Mouse (Mus musculus) telencephalon, adult 2 months (tissue): Measurements from ENCODE around the gene Smg9.
"Not testable (repeated sequence)": the region's sequence is repeated elsewhere in the genome, so short reads cannot be mapped to it uniquely, and the experiment has no call there.

Source experiments
- DNase-seq: peaks from one replicate; pipeline ENCODE4 v3.0.0-alpha.2; 2011; ENCODE audit warnings: low read depth, low spot score

The Smg9 gene

GRCm38 (mm10) chr7:24377091-24377865 is 22.1 kb upstream of the Smg9 start:
- DNase-seq, result no peak

- DNase-seq, result no peak
Measured at GRCm38 (mm10) chr7:24378049-24378701, 21.2 kb upstream of the Smg9 start.

GRCm38 (mm10) chr7:24379934-24380333 is 19.5 kb upstream of the Smg9 start:
- DNase-seq, result no peak

DNA sequence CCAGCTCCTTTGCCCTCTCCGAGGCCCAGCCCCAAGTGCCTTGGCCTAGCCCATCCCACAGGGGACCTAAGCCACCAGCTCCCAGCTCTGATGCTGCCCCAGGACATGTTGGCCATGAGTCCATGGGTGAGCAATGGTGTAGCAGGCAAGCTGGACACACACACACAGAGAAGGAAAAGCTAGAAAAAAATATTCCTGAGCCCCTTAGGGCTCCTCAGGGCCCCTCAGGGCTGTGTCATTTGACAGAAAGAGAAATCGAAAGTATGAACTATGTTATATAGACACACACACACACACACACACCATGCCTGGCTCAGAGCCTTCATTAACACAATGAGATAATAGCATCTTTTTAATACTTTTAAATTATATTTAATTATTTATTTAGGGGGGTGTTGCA is 19.0 kb upstream of the Smg9 start:
- DNase-seq, result no peak

GRCm38 (mm10) chr7:24382730-24383372 is 16.6 kb upstream of the Smg9 start:
- no peak for DNase-seq

GRCm38 (mm10) chr7:24384070-24384469 is 15.3 kb upstream of the Smg9 start:
- DNase-seq, result no peak

DNA sequence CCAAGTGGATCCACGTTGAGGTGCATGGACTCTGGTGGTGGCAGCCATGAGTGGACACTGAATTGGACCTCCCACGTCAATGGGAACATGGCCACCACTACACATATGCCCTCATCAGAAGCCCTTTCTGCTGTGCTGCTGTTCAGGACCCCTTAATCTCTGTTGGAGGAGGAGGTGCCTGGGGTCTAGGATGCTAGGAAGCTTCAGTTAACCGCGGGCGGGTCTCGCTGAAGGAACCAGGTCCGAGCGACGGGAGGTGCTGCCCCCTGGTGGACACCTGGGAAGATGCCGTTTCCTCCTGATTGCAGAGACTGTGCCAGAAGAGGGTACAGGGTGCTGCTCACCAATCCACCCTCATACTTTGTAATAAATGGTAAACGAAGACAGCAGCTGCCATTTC is 14.6 kb upstream of the Smg9 start:
- no peak for DNase-seq

DNA sequence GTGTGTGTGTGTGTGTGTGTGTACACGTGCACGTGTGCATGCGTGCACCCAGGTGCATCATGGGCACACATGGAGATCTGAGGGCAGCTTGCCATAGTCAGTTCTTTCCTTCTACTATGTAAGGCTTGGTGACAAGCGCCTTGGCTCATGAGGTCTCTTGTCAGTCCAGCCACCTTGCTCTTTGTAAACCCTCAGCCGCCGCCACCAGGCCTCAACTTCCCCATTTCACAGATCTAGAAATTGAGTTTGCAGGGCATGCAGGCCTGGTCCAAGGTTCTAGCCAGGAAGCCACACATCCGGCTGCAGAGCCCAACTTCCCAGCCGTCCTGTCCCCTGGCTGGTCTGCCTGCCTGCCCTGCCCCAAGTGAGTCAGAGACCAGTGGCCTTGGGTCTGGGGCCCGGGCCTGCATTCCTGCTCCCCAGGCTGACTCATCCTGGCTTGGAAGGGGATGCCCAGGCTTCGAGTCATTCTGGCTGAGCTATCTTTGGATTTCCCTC is 12.3 kb upstream of the Smg9 start:
- no peak for DNase-seq

- no peak for DNase-seq
Measured at GRCm38 (mm10) chr7:24389516-24390187, 9.8 kb upstream of the Smg9 start.

DNA sequence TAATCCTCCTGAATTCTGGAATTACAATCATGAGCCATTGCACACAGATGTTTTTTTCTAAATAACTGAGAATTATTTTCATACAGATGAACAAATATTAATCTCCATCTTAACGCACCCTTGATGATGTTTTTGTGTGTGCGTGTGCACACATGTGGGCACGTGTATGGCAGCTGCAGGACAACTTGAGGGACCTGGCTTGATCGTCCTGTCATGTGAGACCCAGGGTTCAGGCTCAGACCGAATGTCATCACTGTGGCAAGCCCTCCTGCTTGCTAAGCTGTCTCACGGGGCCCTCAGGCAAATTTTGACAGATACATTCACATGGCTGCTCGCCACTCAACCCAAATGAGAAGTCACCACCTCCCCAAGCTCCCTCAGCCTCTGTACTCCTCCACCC is 8.9 kb upstream of the Smg9 start:
- no peak for DNase-seq

GRCm38 (mm10) chr7:24391077-24391476 is 8.3 kb upstream of the Smg9 start:
- DNase-seq, result no peak

DNA sequence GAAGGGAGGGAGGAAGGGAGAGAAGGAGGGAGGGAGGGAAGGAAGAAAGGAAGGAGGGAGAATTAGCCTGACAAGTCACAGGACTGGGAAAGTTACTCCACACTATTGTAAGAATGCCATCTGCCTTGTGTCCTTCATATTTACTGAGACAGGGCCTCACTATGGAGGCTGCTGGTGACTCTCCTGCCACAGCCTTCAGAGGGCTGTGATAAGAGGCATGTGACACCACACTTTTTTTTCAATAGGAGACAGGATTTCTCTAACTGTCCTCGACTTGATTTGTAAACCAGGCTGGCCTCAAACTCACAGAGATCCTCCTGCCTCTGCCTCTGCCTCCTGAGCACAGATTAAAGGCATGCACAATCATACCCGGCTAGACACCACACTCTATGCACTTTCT is 7.7 kb upstream of the Smg9 start:
- DNase-seq, result no peak

DNA sequence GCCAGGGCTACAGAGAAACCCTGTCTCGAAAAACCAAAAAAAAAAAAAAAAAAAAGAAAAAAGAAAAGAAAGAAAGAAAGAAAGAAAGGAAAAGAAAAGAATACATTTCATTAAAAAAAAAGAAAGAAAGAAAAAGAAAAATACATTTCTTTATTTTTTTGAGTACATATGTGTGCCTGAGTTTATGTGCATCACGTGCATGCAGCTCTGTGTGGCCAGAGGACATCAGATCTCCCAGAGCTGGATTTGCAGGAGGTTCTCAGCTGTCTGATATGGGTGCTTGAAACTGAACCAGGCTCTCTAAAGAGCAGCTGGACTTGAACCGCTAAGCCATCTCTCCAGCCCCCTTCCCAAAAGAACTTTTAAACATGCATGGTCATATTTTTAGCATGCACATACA is 5.4 kb upstream of the Smg9 start:
- DNase-seq, result no peak

DNA sequence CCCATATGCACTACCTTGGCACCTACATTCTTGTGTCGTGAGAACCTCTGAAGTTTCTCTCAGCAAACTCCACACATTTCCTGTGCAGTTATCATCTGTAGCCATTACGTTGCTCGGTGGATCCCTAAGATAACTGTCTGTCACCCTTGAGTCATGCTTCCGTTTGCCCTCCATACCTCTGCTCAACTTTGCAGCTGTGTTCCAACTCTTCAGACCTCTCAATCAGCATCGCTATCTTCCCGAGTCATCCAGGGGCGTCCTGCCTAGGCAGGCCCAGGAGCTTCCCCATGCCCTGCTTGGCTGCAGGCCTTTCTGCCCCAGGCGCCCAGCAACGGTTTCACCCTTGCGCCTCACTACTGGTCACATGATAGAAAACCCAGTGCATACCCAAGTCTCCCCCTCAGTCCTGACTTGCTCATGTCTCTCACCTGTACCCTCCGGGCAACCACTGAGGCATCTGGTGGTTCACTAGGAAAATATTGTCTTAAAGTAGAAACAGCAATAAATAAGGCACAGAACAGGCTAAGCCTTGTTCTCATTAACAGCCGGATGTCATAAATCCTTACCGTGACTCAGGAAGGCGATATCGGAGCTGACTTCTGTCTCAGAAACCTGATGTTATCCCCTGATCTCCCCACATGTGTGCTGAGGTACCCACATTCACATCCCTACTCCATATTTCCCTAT is 4.8 kb upstream of the Smg9 start:
- no peak for DNase-seq

DNA sequence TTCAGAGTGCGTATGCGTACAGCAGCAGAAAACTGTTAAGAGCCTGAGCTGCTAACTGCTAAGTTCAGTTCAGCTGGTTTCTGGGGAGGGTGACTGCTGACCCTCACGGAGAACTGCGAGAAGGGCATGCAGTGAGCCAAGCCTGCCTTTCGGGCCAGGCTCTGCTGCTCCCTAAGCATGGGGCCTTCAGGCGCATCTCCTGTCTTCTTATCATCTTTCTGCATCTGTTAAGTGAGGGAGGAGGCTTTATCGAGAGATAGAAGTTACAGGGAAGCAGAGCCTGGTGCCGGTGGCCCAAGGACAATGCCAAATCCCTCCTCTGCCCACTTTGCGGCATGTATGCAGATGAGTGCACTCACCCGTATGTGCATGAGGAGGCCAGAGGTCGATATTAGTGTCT is 2.6 kb upstream of the Smg9 start:
- DNase-seq, result no peak

DNA sequence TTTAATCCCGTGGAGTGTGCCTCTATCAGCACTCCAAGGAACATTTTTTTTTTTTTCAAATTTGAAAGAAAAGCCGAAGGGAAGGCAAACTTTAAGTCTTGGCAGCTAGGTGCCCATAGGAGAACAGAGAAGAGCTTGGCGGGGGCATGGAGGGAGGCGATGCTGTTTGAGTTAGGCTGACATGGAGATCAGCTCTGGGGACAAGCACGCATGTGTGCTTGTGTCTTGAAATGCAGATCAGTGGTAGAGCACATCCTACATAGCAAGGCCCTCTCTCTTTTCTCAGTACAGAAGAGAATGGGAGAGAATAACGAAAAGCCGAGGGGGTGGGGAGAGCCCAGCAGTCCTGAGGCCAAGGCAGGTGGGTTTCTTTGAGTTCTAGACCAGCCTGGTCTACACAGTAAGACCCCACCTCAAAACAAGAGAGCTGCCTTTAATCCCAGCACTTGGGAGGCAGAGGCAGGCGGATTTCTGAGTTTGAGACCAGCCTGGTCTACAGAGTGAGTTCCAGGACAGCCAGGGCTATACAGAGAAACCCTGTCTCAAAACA is 980 bp upstream of the Smg9 start:
- DNase-seq, result no peak

DNA sequence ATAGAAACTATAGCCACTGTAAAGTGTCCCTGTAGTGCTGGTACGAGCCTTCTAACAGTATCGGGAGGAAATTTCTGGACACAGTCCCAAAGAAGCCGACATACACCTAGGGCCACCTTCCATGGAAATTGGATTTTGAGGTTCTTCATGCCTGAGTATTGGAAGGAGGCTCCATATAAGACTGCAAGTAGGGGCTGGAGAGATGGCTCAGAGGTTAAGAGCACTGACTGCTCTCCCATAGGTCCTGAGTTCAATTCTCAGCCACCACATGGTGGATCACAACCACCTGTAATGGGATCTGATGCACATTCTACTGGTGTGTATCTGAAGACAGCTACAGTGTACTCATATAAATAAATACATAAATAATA is 648 bp downstream of the Smg9 start:
- DNase-seq, result no peak

DNA sequence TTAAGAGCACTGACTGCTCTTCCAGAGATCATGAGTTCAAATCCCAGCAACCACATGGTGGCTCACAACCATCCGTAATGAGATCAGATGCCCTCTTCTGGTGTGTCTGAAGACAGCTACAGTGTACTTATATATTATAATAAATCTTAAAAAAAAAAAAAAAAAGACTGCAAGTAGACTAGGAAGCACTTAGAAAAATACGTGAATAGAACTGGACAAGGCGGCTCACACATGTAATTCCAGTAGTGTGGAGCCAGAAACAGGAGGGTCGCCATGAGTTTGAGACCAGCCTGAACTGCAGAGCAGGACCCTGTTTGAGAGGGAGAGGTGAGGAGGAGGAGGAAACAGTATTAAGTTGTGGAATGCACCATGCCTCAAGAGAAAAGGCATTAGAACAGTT is 1.1 kb downstream of the Smg9 start:
- DNase-seq, result not testable (repeated sequence)

DNA sequence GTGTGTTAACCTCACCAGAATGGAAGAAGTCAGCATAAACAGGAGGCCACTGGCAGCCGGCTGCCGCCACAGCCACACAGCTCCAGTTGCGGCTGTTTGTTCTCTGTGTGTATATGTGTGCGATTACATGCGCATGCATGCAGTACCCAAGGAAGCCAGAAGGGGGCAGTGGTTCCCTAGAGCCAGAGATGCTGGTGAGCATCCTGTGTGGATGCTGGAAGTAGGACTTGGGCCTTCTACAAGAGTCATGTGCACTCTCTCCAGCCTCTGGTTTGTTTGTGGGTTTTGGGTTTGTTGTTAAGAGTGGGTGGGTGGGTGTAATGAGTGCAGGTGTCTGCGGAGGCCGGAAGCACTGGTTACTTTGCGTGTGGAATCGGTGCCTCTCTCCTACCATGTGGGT is 3.4 kb downstream of the Smg9 start:
- DNase-seq, result no peak

DNA sequence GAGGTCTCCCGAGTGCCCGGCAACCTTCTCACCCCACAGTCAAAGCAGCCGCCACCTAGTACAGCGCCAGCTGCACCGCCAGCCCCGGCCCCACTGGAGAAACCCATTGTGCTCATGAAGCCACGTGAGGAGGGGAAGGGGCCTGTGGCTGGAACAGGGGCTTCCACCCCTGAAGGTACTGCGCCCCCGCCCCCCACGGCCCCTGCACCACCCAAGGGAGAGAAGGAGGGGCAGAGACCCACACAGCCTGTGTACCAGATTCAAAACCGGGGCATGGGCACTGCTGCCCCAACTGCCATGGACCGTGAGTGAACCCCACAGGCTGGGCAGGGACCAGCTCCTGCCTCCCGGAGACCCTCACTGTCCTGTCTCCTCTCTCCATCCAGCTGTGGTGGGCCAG is 6.2 kb downstream of the Smg9 start:
- DNase-seq, result no peak
